Mouse (Mus musculus) ES-Bruce4 (cell line): Measurements from ENCODE around the gene Defb45. TPM values are rescaled to one million over a fixed set of nuclear protein-coding genes. Genes with fewer than 3 reads are reported as not detected.

Experiments
- H3K27ac ChIP-seq: 2 replicates; pipeline ENCODE4 v1.5.1; 2012; ENCODE audit warnings: low read length, inconsistent platforms; ENCODE audit not compliant: insufficient read depth
- H3K27me3 ChIP-seq: 2 replicates; pipeline ENCODE4 v1.6.1; 2012; ENCODE audit warnings: mild to moderate bottlenecking, low read length, inconsistent platforms; ENCODE audit not compliant: control insufficient read depth, poor library complexity, insufficient read depth, severe bottlenecking
- H3K36me3 ChIP-seq: 2 replicates; pipeline ENCODE4 v1.6.1; 2012; ENCODE audit warnings: inconsistent platforms, mild to moderate bottlenecking, low read length, moderate library complexity; ENCODE audit not compliant: control insufficient read depth, poor library complexity, insufficient read depth, severe bottlenecking
- H3K4me1 ChIP-seq: one replicate; pipeline ENCODE4 v1.8.1; 2011; ENCODE audit warnings: low read length; ENCODE audit not compliant: control insufficient read depth, insufficient read depth
- H3K4me3 ChIP-seq: 2 replicates; pipeline ENCODE4 v1.5.1; 2011; ENCODE audit warnings: low read depth, mild to moderate bottlenecking, low read length
- H3K9ac ChIP-seq: 2 replicates; pipeline ENCODE4 v1.6.1; 2012; ENCODE audit warnings: low read depth, mild to moderate bottlenecking, inconsistent platforms; ENCODE audit not compliant: poor library complexity, severe bottlenecking
- H3K9me3 ChIP-seq: replicated peaks from 2 replicates; pipeline ENCODE4 v1.6.1; 2012; ENCODE audit warnings: mild to moderate bottlenecking, low read length, inconsistent platforms; ENCODE audit not compliant: control insufficient read depth, poor library complexity, insufficient read depth, severe bottlenecking
- CTCF ChIP-seq: IDR thresholded peaks from one replicate; pipeline ENCODE4 v1.8.1; 2011; ENCODE audit warnings: low read depth, low read length
- EP300 ChIP-seq: IDR thresholded peaks from 2 replicates; pipeline ENCODE4 v1.6.1; 2011; ENCODE audit warnings: low read depth, low read length; ENCODE audit not compliant: insufficient read depth
- POLR2A ChIP-seq: IDR thresholded peaks from one replicate; pipeline ENCODE4 v1.8.1; 2011; ENCODE audit warnings: low read length; ENCODE audit not compliant: insufficient read depth
- polyA plus RNA-seq: library from polyadenylated mRNA; stranded (reverse); fragments of >200 nt; gene quantifications from 2 replicates; pipeline ENCODE4 v1.2.4, GENCODE M21; 2011; ENCODE audit warnings: low read depth; ENCODE audit not compliant: missing spikeins, insufficient read depth, insufficient read length

The Defb45 gene
- polyA plus RNA-seq, 1 experiment: not detected

GRCm38 (mm10) chr2:152616470-152616869, 17.3 kb upstream of the Defb45 start:
- no peak overlapping the region for H3K4me3 ChIP-seq

GRCm38 (mm10) chr2:152615563-152615962, 16.4 kb upstream of the Defb45 start:
- TF ChIP-seq EP300: no peak
- TF ChIP-seq CTCF: peak; percentile 63
- Histone ChIP-seq H3K27me3 (no peaks in the 10 kb centered on the region), H3K4me1 (no peaks in the 10 kb centered on the region), H3K9me3 (no peaks in the 10 kb centered on the region), H3K9ac (no peak overlapping the region), H3K27ac (no peak overlapping the region), H3K4me3 (no peak overlapping the region), H3K36me3 (no peaks in the 10 kb centered on the region)

More at GRCm38 (mm10) chr2:152616470-152616869, 17.3 kb upstream of the Defb45 start:
- no peaks in the 10 kb centered on the region for H3K27me3 ChIP-seq
- no peaks in the 10 kb centered on the region for H3K4me1 ChIP-seq
- TF ChIP-seq EP300: no peak
- no peak for TF ChIP-seq CTCF
- no peak for TF ChIP-seq POLR2A
- no peak overlapping the region for H3K27ac ChIP-seq
- no peak overlapping the region for H3K9ac ChIP-seq
- no peaks in the 10 kb centered on the region for H3K9me3 ChIP-seq
- no peaks in the 10 kb centered on the region for H3K36me3 ChIP-seq

GRCm38 (mm10) chr2:152612193-152612592, 13.0 kb upstream of the Defb45 start:
- Histone ChIP-seq H3K4me3 (0 out of 2 replicates have a peak overlapping the region, but pooled peaks have one; percentile 9), H3K27ac (no peak overlapping the region)

GRCm38 (mm10) chr2:152608719-152609118, 9.5 kb upstream of the Defb45 start:
- no peak for TF ChIP-seq CTCF
- no peak for TF ChIP-seq EP300
- no peak for TF ChIP-seq POLR2A
- Histone ChIP-seq H3K9ac (no peak overlapping the region), H3K9me3 (no peaks in the 10 kb centered on the region), H3K4me1 (no peaks in the 10 kb centered on the region), H3K27me3 (no peaks in the 10 kb centered on the region), H3K27ac (no peak overlapping the region), H3K4me3 (no peak overlapping the region), H3K36me3 (no peaks in the 10 kb centered on the region)

More at GRCm38 (mm10) chr2:152612193-152612592, 13.0 kb upstream of the Defb45 start:
- TF ChIP-seq POLR2A: no peak
- no peak for TF ChIP-seq CTCF
- TF ChIP-seq EP300: no peak
- Histone ChIP-seq H3K27me3 (no peaks in the 10 kb centered on the region), H3K36me3 (no peaks in the 10 kb centered on the region), H3K9ac (no peak overlapping the region), H3K9me3 (no peaks in the 10 kb centered on the region), H3K4me1 (no peaks in the 10 kb centered on the region)

GRCm38 (mm10) chr2:152607746-152608145, 8.5 kb upstream of the Defb45 start:
- no peaks in the 10 kb centered on the region for H3K27me3 ChIP-seq
- no peaks in the 10 kb centered on the region for H3K9me3 ChIP-seq
- no peak overlapping the region for H3K27ac ChIP-seq
- H3K36me3 ChIP-seq: no peaks in the 10 kb centered on the region
- no peak overlapping the region for H3K9ac ChIP-seq
- TF ChIP-seq POLR2A: no peak
- no peak for TF ChIP-seq EP300
- no peak for TF ChIP-seq CTCF
- H3K4me1 ChIP-seq: no peaks in the 10 kb centered on the region
- H3K4me3 ChIP-seq: no peak overlapping the region

GRCm38 (mm10) chr2:152604057-152604456, 4.9 kb upstream of the Defb45 start, which contains the start of gene Defb36:
Gene Defb36 (plus strand): TSS chr2:152604327.
- Histone ChIP-seq H3K27me3 (no peaks in the 10 kb centered on the region), H3K27ac (no peak within 1 kb of the TSS), H3K36me3 (no peaks in the 10 kb centered on the region), H3K4me1 (no peaks in the 10 kb centered on the region), H3K4me3 (no peak within 1 kb of the TSS), H3K9me3 (no peaks in the 10 kb centered on the region), H3K9ac (no peak within 1 kb of the TSS)
- no peak for TF ChIP-seq EP300
- no peak for TF ChIP-seq POLR2A
- TF ChIP-seq CTCF: peak; percentile 63
